Mouse (Mus musculus) ES-E14 (cell line): Measurements from ENCODE around the gene Senp5. TPM values are rescaled to one million over a fixed set of nuclear protein-coding genes. Genes with fewer than 3 reads are reported as not detected.
A peak's percentile ranks its signal among the peaks of the same experiment; 100 is the strongest.
"Not testable (repeated sequence)": the region's sequence is repeated elsewhere in the genome, so short reads cannot be mapped to it uniquely, and the experiment has no call there.

Experiments
- DNase-seq: peaks from one replicate; pipeline ENCODE4 v3.0.0-alpha.2; 2013; ENCODE audit warnings: low read depth, low spot score
- H3K27ac ChIP-seq: 2 replicates; pipeline ENCODE4 v1.5.1; 2012; ENCODE audit warnings: low read depth, mild to moderate bottlenecking, low read length, moderate library complexity, mixed read lengths; ENCODE audit not compliant: poor library complexity, insufficient read depth, severe bottlenecking
- H3K36me3 ChIP-seq: 2 replicates; pipeline ENCODE4 v1.6.1; 2012; ENCODE audit warnings: mild to moderate bottlenecking, low read length, moderate library complexity, mixed read lengths; ENCODE audit not compliant: control insufficient read depth, poor library complexity, insufficient read depth, severe bottlenecking
- H3K4me1 ChIP-seq, 2 experiments: fragments of 150-350 bp in 1 of 2; sonication (generic) in 1 of 2; 2 replicates each; pipeline ENCODE4 v1.6.1; 2012; ENCODE audit warnings: low read length in 2 of 2, mild to moderate bottlenecking in 1 of 2, mixed read lengths in 1 of 2; ENCODE audit not compliant: control insufficient read depth in 2 of 2, insufficient read depth in 2 of 2, poor library complexity in 1 of 2
- H3K4me3 ChIP-seq, 2 experiments: fragments of 150-350 bp in 1 of 2; sonication (generic) in 1 of 2; 2 replicates each; pipeline ENCODE4 v1.5.1; 2012; ENCODE audit warnings: low read length in 2 of 2, low read depth in 1 of 2, mild to moderate bottlenecking in 1 of 2, mixed read lengths in 1 of 2; ENCODE audit not compliant: insufficient read depth in 1 of 2, poor library complexity in 1 of 2, severe bottlenecking in 1 of 2
- H3K9ac ChIP-seq: 2 replicates; pipeline ENCODE4 v1.6.1; 2012; ENCODE audit warnings: low read depth, mild to moderate bottlenecking, low read length, mixed read lengths; ENCODE audit not compliant: poor library complexity, insufficient read depth, severe bottlenecking
- H3K9me3 ChIP-seq: fragments of 150-350 bp; sonication (generic); 2 replicates; pipeline ENCODE4 v1.6.1; 2012; ENCODE audit warnings: low read depth, mild to moderate bottlenecking, low read length; ENCODE audit not compliant: control insufficient read depth, insufficient read depth
- CHD2 ChIP-seq: IDR thresholded peaks from 2 replicates; pipeline ENCODE4 v1.6.1; 2014; ENCODE audit warnings: mild to moderate bottlenecking, low read depth, low read length, inconsistent platforms
- HCFC1 ChIP-seq: IDR thresholded peaks from 2 replicates; pipeline ENCODE4 v1.6.1; 2012; ENCODE audit warnings: low read length, inconsistent platforms, borderline replicate concordance; ENCODE audit not compliant: insufficient read depth
- MAFK ChIP-seq: IDR thresholded peaks from 2 replicates; pipeline ENCODE4 v1.6.1; 2014; ENCODE audit warnings: mild to moderate bottlenecking, low read depth, low read length, inconsistent platforms; ENCODE audit not compliant: insufficient read depth
- ZC3H11A ChIP-seq: IDR thresholded peaks from 2 replicates; pipeline ENCODE4 v1.6.1; 2012; ENCODE audit warnings: low read depth, mild to moderate bottlenecking, inconsistent platforms, low read length, borderline replicate concordance
- ZNF384 ChIP-seq: IDR thresholded peaks from 2 replicates; pipeline ENCODE4 v1.6.1; 2012; ENCODE audit warnings: low read depth, low read length, inconsistent platforms
- in situ Hi-C, 2 experiments: fragments of 600-800 bp; cut with MboI; formaldehyde crosslinking; loops; one replicate each; pipeline ENCODE4 v1.15.1; 2025; ENCODE audit warnings: low sequenced_read_pairs in 2 of 2, inconsistent platforms in 1 of 2; ENCODE audit not compliant: unreplicated experiment in 2 of 2
- total RNA-seq: library from RNA; depleted of rRNA; stranded (reverse); fragments of 300-350 nt; gene quantifications from 2 replicates; pipeline ENCODE4 v1.2.3, GENCODE M21; 2012

Senp5 gene
- total RNA-seq, 1 experiment = 16.3 TPM

GRCm38 (mm10) chr16:31975258-31975657, 27.8 kb downstream of the Senp5 start:
- no peak for DNase-seq
- TF ChIP-seq HCFC1 (no peak), CHD2 (no peak), ZC3H11A (no peak), ZNF384 (no peak), MAFK (no peak)
- no peaks in the 10 kb centered on the region; a peak in 1 of 4 replicates for H3K4me1 ChIP-seq
- no peak overlapping the region for H3K4me3 ChIP-seq
- H3K27ac ChIP-seq = no peak overlapping the region
- peaks cover 4% of the 10 kb centered on the region; the same call in 1 of the 2 replicates for H3K36me3 ChIP-seq
- H3K9me3 ChIP-seq = no peaks in the 10 kb centered on the region
- H3K9ac ChIP-seq = no peak overlapping the region
- in situ Hi-C loops = no loop called here

- TF ChIP-seq HCFC1 (no peak), ZNF384 (no peak), CHD2 (no peak), ZC3H11A (no peak), MAFK (no peak)
- Histone ChIP-seq H3K9me3 (no peaks in the 10 kb centered on the region), H3K4me1 (peaks cover 0 to 2% of the 10 kb centered on the region in 2 experiments; a peak in 1 of 4 replicates), H3K27ac (no peak overlapping the region), H3K36me3 (peaks cover 19% of the 10 kb centered on the region), H3K4me3 (no peak overlapping the region), H3K9ac (no peak overlapping the region; the same call in 1 of the 2 replicates)
- in situ Hi-C loops = no loop called here
- no peak for DNase-seq
These were observed 39.9 kb downstream of the Senp5 start for GRCm38 (mm10) chr16:31963224-31963623.

- in situ Hi-C loops = no loop called here
- H3K4me3 ChIP-seq = peak within 1 kb of the TSS; percentile 90 to 99
- peaks cover 2% of the 10 kb centered on the region; the same call in 1 of the 2 replicates for H3K36me3 ChIP-seq
- DNase-seq = peak; percentile 89
- peak within 1 kb of the TSS; percentile 92 for H3K9ac ChIP-seq
- TF ChIP-seq HCFC1 (peak; percentile 94), ZC3H11A (no peak)
- peak within 1 kb of the TSS; percentile 38 for H3K27ac ChIP-seq
- no peaks in the 10 kb centered on the region for H3K9me3 ChIP-seq
- peaks cover 2 to 8% of the 10 kb centered on the region in 2 experiments; a peak in 1 of 4 replicates for H3K4me1 ChIP-seq
These were observed 54.7 kb downstream of the Senp5 start, which contains the start of the genes 0610012G03Rik and Ncbp2 for GRCm38 (mm10) chr16:31948345-31948774. 0610012G03Rik (minus strand) TSS chr16:31948494. Ncbp2 (plus strand) TSS chr16:31948513.

- Histone ChIP-seq H3K4me1 (peaks cover 2 to 8% of the 10 kb centered on the region in 2 experiments; a peak in 1 of 4 replicates), H3K27ac (peak overlapping the region; percentile 38), H3K9me3 (no peaks in the 10 kb centered on the region), H3K9ac (peak overlapping the region; percentile 86), H3K36me3 (peaks cover 2% of the 10 kb centered on the region; the same call in 1 of the 2 replicates), H3K4me3 (peak overlapping the region; percentile 90 to 99)
- no peak for DNase-seq
- no peak for TF ChIP-seq HCFC1
- no peak for TF ChIP-seq ZNF384
- TF ChIP-seq ZC3H11A = no peak
- TF ChIP-seq MAFK = no peak
- no peak for TF ChIP-seq CHD2
- in situ Hi-C loops = no loop called here
These were observed 55.2 kb downstream of the Senp5 start for GRCm38 (mm10) chr16:31947901-31948316.

GRCm38 (mm10) chr16:31947333-31947732, 55.8 kb downstream of the Senp5 start:
- Histone ChIP-seq H3K9me3 (no peaks in the 10 kb centered on the region), H3K9ac (peak overlapping the region; percentile 86; the same call in 1 of the 2 replicates), H3K36me3 (peaks cover 2% of the 10 kb centered on the region; the same call in 1 of the 2 replicates), H3K4me3 (peak overlapping the region; percentile 90 to 99), H3K27ac (no peak overlapping the region), H3K4me1 (peaks cover 2 to 8% of the 10 kb centered on the region in 2 experiments; a peak in 1 of 4 replicates)
- in situ Hi-C loops = no loop called here
- TF ChIP-seq HCFC1 (no peak), MAFK (no peak), ZNF384 (no peak), CHD2 (no peak), ZC3H11A (no peak)
- DNase-seq = no peak

GRCm38 (mm10) chr16:31945986-31946385, 57.1 kb downstream of the Senp5 start:
- H3K4me3 ChIP-seq, H3K27ac ChIP-seq, in situ Hi-C loops, H3K4me1 ChIP-seq, DNase-seq, H3K9ac ChIP-seq, H3K36me3 ChIP-seq, H3K9me3 ChIP-seq: not testable (repeated sequence)
